ENCODE assay signal across 8 mouse cellular contexts in genomic region chr9:124257200-124258066, GRCm38 (mm10). TPM values are rescaled to one million over a fixed set of nuclear protein-coding genes. Genes with fewer than 3 reads are reported as not detected.
DNase-seq lines count a peak whose midpoint lies in the region; ATAC-seq lines count a peak whose summit lies in the region.

No protein-coding gene starts in this region.

- no peak overlapping the region for H3K4me3 ChIP-seq in hindbrain, embryonic 12.5 days
- H3K4me3 ChIP-seq in midbrain, embryonic 11.5 days (ENCODE audit: low read depth, low read length), result no peak overlapping the region

- no peak for DNase-seq in frontal cortex, postnatal 36 days (ENCODE audit: low spot score in 2 of 2)
- peak; percentile 75 for DNase-seq in CD4-positive helper T cell, adult 2 months (ENCODE audit: low read depth, low spot score)
- DNase-seq in embryo, embryonic 11.5 days (ENCODE audit: low read depth, low spot score), result peak; percentile 73
- DNase-seq in midbrain, embryonic 11.5 days (ENCODE audit: low spot score, missing footprints), result peak; percentile 98
- peak; percentile 66 for DNase-seq in testis, postnatal 14 days (ENCODE audit: low spot score)
- DNase-seq in frontal cortex, postnatal 25 days (ENCODE audit: low spot score in 2 of 2), result no peak

- 54% methylated on average over 1 of the region's 1 CpGs for WGBS in hindbrain, embryonic 12.5 days
- WGBS in midbrain, embryonic 11.5 days, result 71% methylated on average over 1 of the region's 1 CpGs

- peaks cover 12% of the 10 kb centered on the region for H3K9me3 ChIP-seq in hindbrain, embryonic 12.5 days (replicated peaks)
- H3K9me3 ChIP-seq in midbrain, embryonic 11.5 days (ENCODE audit: control insufficient read depth, low read length), result no peaks in the 10 kb centered on the region; the same call in 1 of the 2 replicates

- no peaks in the 10 kb centered on the region for H3K27me3 ChIP-seq in hindbrain, embryonic 12.5 days
- no peaks in the 10 kb centered on the region for H3K27me3 ChIP-seq in midbrain, embryonic 11.5 days (ENCODE audit: control insufficient read depth, insufficient read depth, low read length)

- H3K4me2 ChIP-seq in hindbrain, embryonic 12.5 days (replicated peaks), result no peak overlapping the region
- no peak overlapping the region for H3K4me2 ChIP-seq in midbrain, embryonic 11.5 days

- H3K36me3 ChIP-seq in hindbrain, embryonic 12.5 days, result no peaks in the 10 kb centered on the region
- no peaks in the 10 kb centered on the region for H3K36me3 ChIP-seq in midbrain, embryonic 11.5 days (ENCODE audit: control insufficient read depth, insufficient read depth, low read length)

- no peak overlapping the region for H3K27ac ChIP-seq in hindbrain, embryonic 12.5 days
- H3K27ac ChIP-seq in midbrain, embryonic 11.5 days (ENCODE audit: low read depth, low read length), result no peak overlapping the region

- no peaks in the 10 kb centered on the region for H3K4me1 ChIP-seq in hindbrain, embryonic 12.5 days
- no peaks in the 10 kb centered on the region for H3K4me1 ChIP-seq in midbrain, embryonic 11.5 days (ENCODE audit: control insufficient read depth, insufficient read depth, low read length)

- no peak overlapping the region for H3K9ac ChIP-seq in hindbrain, embryonic 12.5 days
- no peak overlapping the region for H3K9ac ChIP-seq in midbrain, embryonic 11.5 days (ENCODE audit: low read length)

- peak; percentile 69 for ATAC-seq in frontal cortex, adult (ENCODE audit: low TSS enrichment)
- peak; percentile 63 for ATAC-seq in hindbrain, embryonic 12.5 days (ENCODE audit: low FRiP score)
- ATAC-seq in midbrain, embryonic 11.5 days (ENCODE audit: low FRiP score), result peak; percentile 78

RNA-seq across cellular contexts. Expression of gene 2010315B03Rik, which starts 55.1 kb away (rescaled TPM):
- polyA plus RNA-seq in hindbrain, embryonic 12.5 days (2016; fragmentation: Nextera tagmentation; extraction: Ambion mirVana), result 8.8 TPM in 2 replicates
- polyA plus RNA-seq in midbrain, embryonic 11.5 days (2014; fragmentation: Nextera tagmentation; extraction: Ambion mirVana), result 6.0 and 7.1 TPM in 2 replicates

Comparison
In these comparisons a context has a peak if more than half of its experiments do, and no peak if none do; other contexts are left out.
1. DNase-seq: peak in CD4-positive helper T cell, adult 2 months (single experiment), embryo, embryonic 11.5 days (single experiment), midbrain, embryonic 11.5 days (single experiment) and testis, postnatal 14 days (single experiment); none in frontal cortex, postnatal 36 days (0 of 2) and frontal cortex, postnatal 25 days (0 of 2).
2. Peak in every context shown above with its lines, with median percentiles within 50 percentile points of each other: ATAC-seq.